Mouse (Mus musculus) gastrocnemius, adult 18-20 months (tissue): ENCODE measurements around the gene Zfp708. TPM values are rescaled to one million over a fixed set of nuclear protein-coding genes. Genes with fewer than 3 reads are reported as not detected.

Experiments used
- total RNA-seq, 2 experiments: library from RNA; stranded (reverse); gene quantifications; 2 replicates each; pipeline ENCODE4 v1.2.3; 2021

The Zfp708 gene
- total RNA-seq, 2 experiments from 2014 or later: 1.00 to 1.2 TPM

Other genes starting within 250 kb of the Zfp708 start
- gene Gm10767, start 193.1 kb downstream of the Zfp708 start, total RNA-seq: 1 to 10 TPM in 1 of 2 experiments, under 1 TPM in 1; 0.76 to 1.1 TPM
- 1 to 10 TPM in 1 of 2 experiments, under 1 TPM in 1; 0.78 to 1.1 TPM for gene Zfp712, start 36.8 kb downstream of the Zfp708 start, total RNA-seq
- 1 to 10 TPM; 2.4 to 3.0 TPM for gene Gm28557, start 10.6 kb upstream of the Zfp708 start, total RNA-seq
- under 1 TPM; 0.55 to 0.57 TPM for gene Rslcan18, start 18.3 kb upstream of the Zfp708 start, total RNA-seq
- 1 to 10 TPM; 5.7 to 7.4 TPM for gene Zfp759, start 23.7 kb upstream of the Zfp708 start, total RNA-seq
- 1 to 10 TPM; 1.5 to 1.6 TPM for gene Rsl1, start 75.2 kb upstream of the Zfp708 start, total RNA-seq
- gene Zfp455, start 96.5 kb upstream of the Zfp708 start, total RNA-seq: under 1 TPM; 0.43 to 0.57 TPM
- gene Zfp458, start 180.5 kb upstream of the Zfp708 start, total RNA-seq: 1 to 10 TPM; 1.0 to 1.5 TPM
- 1 to 10 TPM; 5.1 to 5.4 TPM for gene Zfp457, start 208.5 kb upstream of the Zfp708 start, total RNA-seq
- 1 to 10 TPM; 1.6 to 2.0 TPM for gene Zfp595, start 234.6 kb upstream of the Zfp708 start, total RNA-seq